24 mouse cellular contexts compared by ENCODE assay signal in the genomic region with DNA sequence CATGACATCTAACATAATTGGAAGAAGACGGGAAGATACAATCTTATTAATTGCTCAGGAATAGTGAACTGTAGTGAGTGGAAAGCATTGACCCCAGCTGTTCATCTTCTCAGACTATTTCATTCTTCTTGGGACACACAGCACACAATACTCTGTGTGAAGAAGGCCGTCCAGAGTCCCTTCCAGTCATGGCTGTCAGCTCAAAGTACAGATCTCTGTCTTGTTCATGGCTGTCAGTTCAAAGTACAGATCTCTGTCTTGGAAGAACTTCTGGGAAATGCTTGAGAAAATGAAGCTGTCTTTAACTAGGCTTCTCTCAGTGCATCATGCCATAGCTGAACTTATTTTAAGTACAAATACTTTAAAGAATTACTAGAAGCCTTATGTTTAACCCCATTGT. TPM values are rescaled to one million over a fixed set of nuclear protein-coding genes. Genes with fewer than 3 reads are reported as not detected.
DNase-seq lines count a peak whose midpoint lies in the region; ATAC-seq and TF ChIP-seq lines count a peak whose summit lies in the region.
"Had no signal": no experiment of that assay in that cellular context is flagged by ENCODE, and none has a peak within 500 bp of the region (broad histone marks: within the 10 kb centered on the region; RNA-seq: fewer than 3 reads in every experiment).

No protein-coding gene starts in this region.

- no peak for ATAC-seq in kidney, embryonic 16.5 days (ENCODE audit: low FRiP score, low TSS enrichment)
- no peak for ATAC-seq in liver, postnatal 0 days
- ATAC-seq in intestine, postnatal 0 days: peak; percentile 91
- no peak for ATAC-seq in forebrain, embryonic 14.5 days
- ATAC-seq: CD4-positive, CD25-positive, alpha-beta regulatory T cell, adult 4 months; forebrain, embryonic 15.5 days had no signal

- no peaks in the 10 kb centered on the region for H3K36me3 ChIP-seq in kidney, adult 2 months (ENCODE audit: control insufficient read depth, insufficient read depth, low read length)
- no peaks in the 10 kb centered on the region for H3K36me3 ChIP-seq in kidney, embryonic 16.5 days (ENCODE audit: insufficient read depth, low read length)
- H3K36me3 ChIP-seq in liver, adult 2 months (ENCODE audit: control insufficient read depth, insufficient read depth, low read length): no peaks in the 10 kb centered on the region; the same call in 1 of the 2 replicates
- H3K36me3 ChIP-seq in liver, postnatal 0 days (replicated peaks; ENCODE audit: insufficient read depth, low read length): no peaks in the 10 kb centered on the region
- H3K36me3 ChIP-seq in intestine, postnatal 0 days (ENCODE audit: control insufficient read depth, insufficient read depth): no peaks in the 10 kb centered on the region
- H3K36me3 ChIP-seq in small intestine, adult 2 months (ENCODE audit: control insufficient read depth, insufficient read depth, low read length): peaks cover 1% of the 10 kb centered on the region; the same call in 1 of the 2 replicates
- H3K36me3 ChIP-seq in forebrain, embryonic 14.5 days (ENCODE audit: control insufficient read depth, insufficient read depth, low read length): no peaks in the 10 kb centered on the region
- H3K36me3 ChIP-seq: embryonic facial prominence, embryonic 15.5 days; forebrain, embryonic 10.5 days; forebrain, embryonic 15.5 days; heart, embryonic 10.5 days had no signal

- H3K27me3 ChIP-seq in kidney, adult 2 months (replicated peaks; ENCODE audit: control insufficient read depth, insufficient read depth, low read length): no peaks in the 10 kb centered on the region
- H3K27me3 ChIP-seq in kidney, embryonic 16.5 days (ENCODE audit: insufficient read depth, low read length): no peaks in the 10 kb centered on the region
- H3K27me3 ChIP-seq in liver, adult 2 months (ENCODE audit: control insufficient read depth, insufficient read depth, low read length): no peaks in the 10 kb centered on the region
- no peaks in the 10 kb centered on the region for H3K27me3 ChIP-seq in liver, postnatal 0 days (ENCODE audit: insufficient read depth, low read length)
- H3K27me3 ChIP-seq in intestine, postnatal 0 days (replicated peaks; ENCODE audit: control insufficient read depth, insufficient read depth, low read length): no peaks in the 10 kb centered on the region
- H3K27me3 ChIP-seq in small intestine, adult 2 months (ENCODE audit: control insufficient read depth, insufficient read depth, low read length): no peaks in the 10 kb centered on the region
- no peaks in the 10 kb centered on the region for H3K27me3 ChIP-seq in forebrain, embryonic 14.5 days (replicated peaks; ENCODE audit: control insufficient read depth, insufficient read depth, low read length)
- H3K27me3 ChIP-seq: embryonic facial prominence, embryonic 15.5 days; forebrain, embryonic 15.5 days had no signal

- H3K9ac ChIP-seq in kidney, embryonic 16.5 days (replicated peaks; ENCODE audit: low read length): no peak overlapping the region
- no peak overlapping the region for H3K9ac ChIP-seq in liver, adult 2 months (ENCODE audit: low read depth, low read length)
- H3K9ac ChIP-seq in liver, postnatal 0 days (replicated peaks): no peak overlapping the region
- H3K9ac ChIP-seq in intestine, postnatal 0 days (ENCODE audit: low read depth, low read length): no peak overlapping the region
- no peak overlapping the region for H3K9ac ChIP-seq in forebrain, embryonic 14.5 days (ENCODE audit: low read length)
- H3K9ac ChIP-seq: embryonic facial prominence, embryonic 15.5 days; forebrain, embryonic 15.5 days had no signal

- TF ChIP-seq POLR2A in kidney, adult 2 months (IDR thresholded peaks at IDR 0.05; ENCODE audit: low read depth, low read length): no peak
- no peak for TF ChIP-seq POLR2A in liver, adult 2 months (IDR thresholded peaks at IDR 0.05; ENCODE audit: extremely low read depth, insufficient read depth, low read length)
- TF ChIP-seq POLR2A in small intestine, adult 2 months (IDR thresholded peaks at IDR 0.05; ENCODE audit: low read depth, low read length): no peak

- H3K4me3 ChIP-seq in kidney, adult 2 months (ENCODE audit: insufficient read depth, low read depth, low read length): no peak overlapping the region
- no peak overlapping the region for H3K4me3 ChIP-seq in kidney, embryonic 16.5 days (ENCODE audit: low read length)
- no peak overlapping the region for H3K4me3 ChIP-seq in liver, adult 2 months (ENCODE audit: insufficient read depth, low read depth, low read length)
- no peak overlapping the region for H3K4me3 ChIP-seq in liver, postnatal 0 days (ENCODE audit: low read depth, low read length)
- no peak overlapping the region for H3K4me3 ChIP-seq in intestine, postnatal 0 days (ENCODE audit: low read depth, low read length)
- no peak overlapping the region for H3K4me3 ChIP-seq in small intestine, adult 2 months (ENCODE audit: low read depth, low read length)
- no peak overlapping the region for H3K4me3 ChIP-seq in forebrain, embryonic 14.5 days (ENCODE audit: low read depth, low read length)
- H3K4me3 ChIP-seq: embryonic facial prominence, embryonic 15.5 days; erythroblast, embryonic 14.5 days; forebrain, embryonic 10.5 days; forebrain, embryonic 15.5 days; heart, embryonic 10.5 days had no signal

- peaks cover 6% of the 10 kb centered on the region; the same call in 1 of the 2 replicates for H3K4me1 ChIP-seq in kidney, adult 2 months (ENCODE audit: control insufficient read depth, insufficient read depth, low read length)
- H3K4me1 ChIP-seq in kidney, embryonic 16.5 days (ENCODE audit: insufficient read depth, low read length): no peaks in the 10 kb centered on the region
- peaks cover 17% of the 10 kb centered on the region for H3K4me1 ChIP-seq in liver, adult 2 months (ENCODE audit: control insufficient read depth, insufficient read depth, low read length)
- H3K4me1 ChIP-seq in liver, postnatal 0 days (ENCODE audit: insufficient read depth): peaks cover 14% of the 10 kb centered on the region
- H3K4me1 ChIP-seq in intestine, postnatal 0 days (replicated peaks; ENCODE audit: control insufficient read depth, insufficient read depth, low read length): no peaks in the 10 kb centered on the region
- peaks cover 9% of the 10 kb centered on the region; the same call in 1 of the 2 replicates for H3K4me1 ChIP-seq in small intestine, adult 2 months (ENCODE audit: control insufficient read depth, insufficient read depth, insufficient read length, low read length)
- H3K4me1 ChIP-seq in forebrain, embryonic 14.5 days (ENCODE audit: control insufficient read depth, insufficient read depth, low read length): no peaks in the 10 kb centered on the region
- H3K4me1 ChIP-seq: embryonic facial prominence, embryonic 15.5 days; forebrain, embryonic 10.5 days; forebrain, embryonic 15.5 days had no signal

- WGBS in kidney, adult 2 months: 60% methylated on average over 2 of the region's 2 CpGs
- 82% methylated on average over 2 of the region's 2 CpGs for WGBS in kidney, embryonic 16.5 days
- 45% methylated on average over 2 of the region's 2 CpGs for WGBS in liver, adult 2 months
- 86% methylated on average over 2 of the region's 2 CpGs for WGBS in liver, postnatal 0 days (ENCODE audit: insufficient replicate concordance)
- 45% methylated on average over 2 of the region's 2 CpGs for WGBS in intestine, postnatal 0 days
- 37% methylated on average over 2 of the region's 2 CpGs for WGBS in small intestine, adult 2 months
- 87% methylated on average over 2 of the region's 2 CpGs for WGBS in forebrain, embryonic 14.5 days

- TF ChIP-seq CTCF in kidney, adult 2 months (conservative IDR thresholded peaks at IDR 0.05; ENCODE audit: insufficient read depth, insufficient read length, low read depth, low read length): no peak
- TF ChIP-seq CTCF in liver, adult 2 months (IDR thresholded peaks at IDR 0.05; ENCODE audit: low read depth, low read length): no peak
- TF ChIP-seq CTCF in liver, postnatal 0 days (IDR thresholded peaks at IDR 0.05; ENCODE audit: low read depth): no peak
- no peak for TF ChIP-seq CTCF in intestine, postnatal 0 days (IDR thresholded peaks at IDR 0.05; ENCODE audit: low read depth)
- TF ChIP-seq CTCF in small intestine, adult 2 months (IDR thresholded peaks at IDR 0.05; ENCODE audit: extremely low read depth, insufficient read length, insufficient replicate concordance, low read depth, low read length): no peak

- DNase-seq in kidney, adult 2 months: peak; percentile 79
- peak; percentile 64 for DNase-seq in liver, adult 2 months (ENCODE audit: extremely low read depth, low read depth, low spot score)
- no peak for DNase-seq in liver, postnatal 0 days
- DNase-seq in thymus, postnatal 0 days (ENCODE audit: low spot score): no peak
- DNase-seq in forebrain, embryonic 14.5 days (ENCODE audit: low spot score): no peak
- DNase-seq: adrenal gland, adult 8-10 months; adrenal gland, postnatal 36 days; B cell, adult 2 months; cerebellum, adult 2 months; cerebellum, postnatal 10 days; gastrocnemius, postnatal 36 days; heart, adult 11 months; heart, postnatal 10 days; heart, postnatal 4 days had no signal

- TF ChIP-seq EP300 in liver, postnatal 0 days (IDR thresholded peaks at IDR 0.05; ENCODE audit: low read depth): no peak

- H3K27ac ChIP-seq in kidney, adult 2 months (ENCODE audit: insufficient read depth, low read depth, low read length): peak overlapping the region; percentile 50
- no peak overlapping the region for H3K27ac ChIP-seq in kidney, embryonic 16.5 days (ENCODE audit: low read length)
- H3K27ac ChIP-seq in liver, adult 2 months (replicated peaks; ENCODE audit: insufficient read depth, low read depth, low read length): no peak overlapping the region; the same call in 1 of the 2 replicates
- H3K27ac ChIP-seq in liver, postnatal 0 days (ENCODE audit: low read depth): no peak overlapping the region
- peak overlapping the region; percentile 67 for H3K27ac ChIP-seq in intestine, postnatal 0 days (ENCODE audit: low read depth, low read length)
- peak overlapping the region; percentile 51; the same call in 1 of the 2 replicates for H3K27ac ChIP-seq in small intestine, adult 2 months (ENCODE audit: insufficient read depth, low read depth, low read length)
- no peak overlapping the region for H3K27ac ChIP-seq in forebrain, embryonic 14.5 days (ENCODE audit: low read depth, low read length)
- H3K27ac ChIP-seq: embryonic facial prominence, embryonic 15.5 days; forebrain, embryonic 10.5 days; forebrain, embryonic 15.5 days; heart, embryonic 10.5 days had no signal

- H3K79me2 ChIP-seq in liver, adult 2 months (ENCODE audit: control insufficient read depth, insufficient read depth, low read length): peaks cover 30% of the 10 kb centered on the region

- no peak overlapping the region for H3K4me2 ChIP-seq in kidney, embryonic 16.5 days (replicated peaks; ENCODE audit: low read depth, low read length)
- no peak overlapping the region for H3K4me2 ChIP-seq in liver, postnatal 0 days (ENCODE audit: low read depth, low read length)
- H3K4me2 ChIP-seq in intestine, postnatal 0 days (replicated peaks; ENCODE audit: low read depth): peak overlapping the region; percentile 37
- H3K4me2 ChIP-seq in forebrain, embryonic 14.5 days (ENCODE audit: low read length): no peak overlapping the region
- H3K4me2 ChIP-seq: embryonic facial prominence, embryonic 15.5 days; forebrain, embryonic 15.5 days had no signal

- no peaks in the 10 kb centered on the region for H3K9me3 ChIP-seq in kidney, embryonic 16.5 days (ENCODE audit: low read length)
- H3K9me3 ChIP-seq in liver, postnatal 0 days (ENCODE audit: low read length): no peaks in the 10 kb centered on the region
- no peaks in the 10 kb centered on the region for H3K9me3 ChIP-seq in intestine, postnatal 0 days (ENCODE audit: control insufficient read depth)
- H3K9me3 ChIP-seq in forebrain, embryonic 14.5 days (replicated peaks; ENCODE audit: control insufficient read depth, low read length): no peaks in the 10 kb centered on the region
- H3K9me3 ChIP-seq: embryonic facial prominence, embryonic 15.5 days; forebrain, embryonic 10.5 days; forebrain, embryonic 15.5 days; G1E; heart, embryonic 10.5 days had no signal

RNA-seq across cellular contexts. Expression of a gene that starts 10.1 kb away (rescaled TPM):
- polyA plus RNA-seq in kidney, adult 2 months (2012; rRNA removed): 112 and 126 TPM in 2 replicates
- polyA plus RNA-seq in kidney, embryonic 16.5 days (2015; fragmentation: Nextera tagmentation; extraction: Ambion mirVana): 40.9 and 42.9 TPM in 2 replicates
- 97.5 and 100 TPM in 2 replicates for total RNA-seq in liver, adult 2 months (2014; rRNA removed)
- polyA plus RNA-seq in liver, adult 2 months (2012; rRNA removed): 58.4 and 62.5 TPM in 2 replicates
- polyA plus RNA-seq in liver, postnatal 0 days (2015; fragmentation: Nextera tagmentation; extraction: Ambion mirVana): 36.4 and 40.5 TPM in 2 replicates
- polyA plus RNA-seq in intestine, postnatal 0 days (2015; fragmentation: Nextera tagmentation; extraction: Ambion mirVana): 29.4 and 31.5 TPM in 2 replicates
- polyA plus RNA-seq in small intestine, adult 2 months (2012; rRNA removed): 39.1 and 65.1 TPM in 2 replicates
- 5.7 and 6.6 TPM in 2 replicates for polyA plus RNA-seq in thymus, postnatal 0 days (2015; fragmentation: Nextera tagmentation; extraction: Ambion mirVana)
- 47.0 and 49.0 TPM in 2 replicates for polyA plus RNA-seq in forebrain, embryonic 14.5 days (2014; fragmentation: Nextera tagmentation; extraction: Ambion mirVana)

Comparison
In these comparisons a context has a peak if more than half of its experiments do, and no peak if none do; other contexts are left out.
1. DNase-seq: peak in kidney, adult 2 months (single experiment) and liver, adult 2 months (single experiment); none in liver, postnatal 0 days (single experiment), thymus, postnatal 0 days (single experiment) and forebrain, embryonic 14.5 days (single experiment).
2. H3K27ac ChIP-seq: peak in kidney, adult 2 months (single experiment), intestine, postnatal 0 days (single experiment) and small intestine, adult 2 months (single experiment); none in kidney, embryonic 16.5 days (single experiment), liver, adult 2 months (single experiment), liver, postnatal 0 days (single experiment) and forebrain, embryonic 14.5 days (single experiment).